8 mouse cellular contexts compared by ENCODE assay signal in genomic region chr8:108695938-108696630, GRCm38 (mm10).
DNase-seq lines count a peak whose midpoint lies in the region; ATAC-seq and TF ChIP-seq lines count a peak whose summit lies in the region.

No protein-coding gene starts in this region.

- peaks cover 9 to 14% of the 10 kb centered on the region in 2 experiments for H3K4me1 ChIP-seq in CH12.LX (ENCODE audit: control insufficient read depth in 1 of 2, insufficient read depth in 2 of 2)
- peaks cover 56% of the 10 kb centered on the region for H3K4me1 ChIP-seq in heart, embryonic 12.5 days (replicated peaks)
- peaks cover 23% of the 10 kb centered on the region for H3K4me1 ChIP-seq in liver, embryonic 11.5 days (replicated peaks; ENCODE audit: control insufficient read depth, insufficient read depth, low read length)
- H3K4me1 ChIP-seq in neural tube, embryonic 13.5 days (replicated peaks) = peaks cover 64% of the 10 kb centered on the region

- H3K79me2 ChIP-seq in CH12.LX (replicated peaks; ENCODE audit: control insufficient read depth, extremely low read depth, insufficient read depth, poor library complexity, severe bottlenecking) = no peaks in the 10 kb centered on the region

- DNase-seq in CH12.LX (ENCODE audit: extremely low read depth) = no peak
- DNase-seq in adrenal gland, adult 2 months = peak; percentile 79
- no peak for DNase-seq in liver, embryonic 11.5 days (ENCODE audit: low spot score)
- DNase-seq in cerebellum, adult 9-10 months = no peak
- DNase-seq in right cerebral cortex, postnatal 25 days = no peak
- DNase-seq in B cell, adult 2 months = no peak

- in situ Hi-C loops in CH12.LX (cut with MboI; ENCODE audit: low pct_ligation_motif_present, low pct_unique_long_range_greater_than_20kb, low sequenced_read_pairs) = no loop called here

- peak overlapping the region; percentile 22; the same call in 1 of the 2 replicates for H3K4me2 ChIP-seq in CH12.LX (ENCODE audit: insufficient read depth, low read depth, poor library complexity, severe bottlenecking)
- H3K4me2 ChIP-seq in heart, embryonic 12.5 days = peak overlapping the region; percentile 68
- H3K4me2 ChIP-seq in liver, embryonic 11.5 days = peak overlapping the region; percentile 67
- H3K4me2 ChIP-seq in neural tube, embryonic 13.5 days = peak overlapping the region; percentile 56

- ATAC-seq in heart, embryonic 12.5 days (ENCODE audit: insufficient number of reproducible peaks, low FRiP score) = no peak
- ATAC-seq in liver, embryonic 11.5 days (replicated peaks; ENCODE audit: low FRiP score) = no peak
- no peak for ATAC-seq in neural tube, embryonic 13.5 days (ENCODE audit: low read depth)

- no peak overlapping the region for H3K9ac ChIP-seq in CH12.LX (ENCODE audit: insufficient read depth, low read depth)
- peak overlapping the region; percentile 52; the same call in 1 of the 2 replicates for H3K9ac ChIP-seq in heart, embryonic 12.5 days
- no peak overlapping the region for H3K9ac ChIP-seq in liver, embryonic 11.5 days (ENCODE audit: low read depth, low read length)
- peak overlapping the region; percentile 66 for H3K9ac ChIP-seq in neural tube, embryonic 13.5 days

- H3K27ac ChIP-seq in CH12.LX (ENCODE audit: insufficient read depth, low read depth) = no peak overlapping the region
- H3K27ac ChIP-seq in heart, embryonic 12.5 days (ENCODE audit: poor library complexity, severe bottlenecking) = no peak overlapping the region
- H3K27ac ChIP-seq in liver, embryonic 11.5 days (ENCODE audit: low read depth, low read length) = no peak overlapping the region
- H3K27ac ChIP-seq in neural tube, embryonic 13.5 days (replicated peaks) = peak overlapping the region; percentile 77

- TF ChIP-seq CTCF in CH12.LX (conservative IDR thresholded peaks at IDR 0.05 in 1 of 2, IDR thresholded peaks at IDR 0.05 in 1 of 2; ENCODE audit: low read depth in 2 of 2, low read length in 2 of 2) = no peak

- peaks cover 7% of the 10 kb centered on the region for H3K9me3 ChIP-seq in CH12.LX (replicated peaks; ENCODE audit: low read length)
- no peaks in the 10 kb centered on the region for H3K9me3 ChIP-seq in heart, embryonic 12.5 days (replicated peaks)
- H3K9me3 ChIP-seq in liver, embryonic 11.5 days (ENCODE audit: control insufficient read depth, low read length) = no peaks in the 10 kb centered on the region
- no peaks in the 10 kb centered on the region for H3K9me3 ChIP-seq in neural tube, embryonic 13.5 days

- peaks cover 27% of the 10 kb centered on the region for H3K27me3 ChIP-seq in CH12.LX (replicated peaks)
- H3K27me3 ChIP-seq in heart, embryonic 12.5 days (replicated peaks) = peaks cover 54% of the 10 kb centered on the region
- H3K27me3 ChIP-seq in liver, embryonic 11.5 days (replicated peaks; ENCODE audit: control insufficient read depth, insufficient read depth, low read length) = peaks cover 74% of the 10 kb centered on the region
- H3K27me3 ChIP-seq in neural tube, embryonic 13.5 days = peaks cover 80% of the 10 kb centered on the region

- no peak overlapping the region for H3K4me3 ChIP-seq in CH12.LX (replicated peaks in 1 of 3; ENCODE audit: low read depth in 2 of 3, low read length in 2 of 3, poor library complexity in 1 of 3)
- H3K4me3 ChIP-seq in heart, embryonic 12.5 days = peak overlapping the region; percentile 44
- peak overlapping the region; percentile 40 for H3K4me3 ChIP-seq in liver, embryonic 11.5 days (ENCODE audit: low read depth, low read length)
- peak overlapping the region; percentile 27 for H3K4me3 ChIP-seq in neural tube, embryonic 13.5 days

- dilution Hi-C loops in CH12.LX (cut with MboI; ENCODE audit: extremely low pct_ligation_motif_present, extremely low pct_unique_long_range_greater_than_20kb, low sequenced_read_pairs) = no loop called here

- no peaks in the 10 kb centered on the region for H3K36me3 ChIP-seq in CH12.LX (replicated peaks in 1 of 2; ENCODE audit: control insufficient read depth in 1 of 2, insufficient read depth in 1 of 2, low read length in 1 of 2)
- no peaks in the 10 kb centered on the region for H3K36me3 ChIP-seq in heart, embryonic 12.5 days
- H3K36me3 ChIP-seq in liver, embryonic 11.5 days (ENCODE audit: control insufficient read depth, insufficient read depth, low read length) = no peaks in the 10 kb centered on the region
- no peaks in the 10 kb centered on the region for H3K36me3 ChIP-seq in neural tube, embryonic 13.5 days

- no peak for TF ChIP-seq EP300 in CH12.LX (IDR thresholded peaks at IDR 0.05; ENCODE audit: low read length)

- no peak for TF ChIP-seq POLR2A in CH12.LX (IDR thresholded peaks at IDR 0.05; ENCODE audit: low read depth, low read length)

- WGBS in heart, embryonic 12.5 days = under 1% methylated on average over 30 of the region's 31 CpGs
- WGBS in liver, embryonic 11.5 days = 1% methylated on average over 31 of the region's 31 CpGs
- WGBS in neural tube, embryonic 13.5 days = under 1% methylated on average over 31 of the region's 31 CpGs

- TF ChIP-seq RAD21 in CH12.LX (IDR thresholded peaks at IDR 0.05; ENCODE audit: low read depth, low read length) = no peak

TF ChIP-seq in CH12.LX, 34 proteins besides CTCF, POLR2A, EP300 and RAD21:
- TF ChIP-seq RCOR1 (conservative IDR thresholded peaks at IDR 0.05; ENCODE audit: low read depth, low read length) (no peak), MYC (IDR thresholded peaks at IDR 0.05; ENCODE audit: low read depth, low read length) (no peak), CHD1 (IDR thresholded peaks at IDR 0.05; ENCODE audit: low read depth, low read length) (no peak), ZNF384 (IDR thresholded peaks at IDR 0.05; ENCODE audit: low read depth, low read length) (no peak), TCF12 (IDR thresholded peaks at IDR 0.05; ENCODE audit: low read depth, low read length) (0 out of 2 replicates have a peak, but pooled peaks have one; percentile 8), ZKSCAN1 (IDR thresholded peaks at IDR 0.05; ENCODE audit: borderline replicate concordance, low read depth, low read length) (no peak), HCFC1 (IDR thresholded peaks at IDR 0.05; ENCODE audit: low read depth, low read length) (no peak), ZMIZ1 (IDR thresholded peaks at IDR 0.05; ENCODE audit: low read depth, low read length) (no peak), ZC3H11A (IDR thresholded peaks at IDR 0.05; ENCODE audit: low read depth, low read length) (no peak), KAT2A (IDR thresholded peaks at IDR 0.05; ENCODE audit: insufficient replicate concordance, low read length) (no peak), USF2 (conservative IDR thresholded peaks at IDR 0.05; ENCODE audit: low read depth, low read length) (no peak), ETS1 (conservative IDR thresholded peaks at IDR 0.05; ENCODE audit: low read depth, low read length) (no peak), BHLHE40 (IDR thresholded peaks at IDR 0.05; ENCODE audit: low read depth, low read length) (peak; percentile 77), MAZ (IDR thresholded peaks at IDR 0.05; ENCODE audit: low read depth, low read length) (no peak), SMC3 (IDR thresholded peaks at IDR 0.05; ENCODE audit: low read depth, low read length) (no peak), TBP (conservative IDR thresholded peaks at IDR 0.05; ENCODE audit: low read depth, low read length) (no peak), JUN (IDR thresholded peaks at IDR 0.05; ENCODE audit: insufficient read depth, low read depth, low read length) (no peak)

Comparison
In these comparisons a context has a peak if more than half of its experiments do, and no peak if none do; other contexts are left out.
1. H3K4me3 ChIP-seq: peak in heart, embryonic 12.5 days (single experiment), liver, embryonic 11.5 days (single experiment) and neural tube, embryonic 13.5 days (single experiment); none in CH12.LX (0 of 3).
2. H3K9ac ChIP-seq: peak in heart, embryonic 12.5 days (single experiment) and neural tube, embryonic 13.5 days (single experiment); none in CH12.LX (single experiment) and liver, embryonic 11.5 days (single experiment).
3. Peak in every context shown above with its lines, with median percentiles within 50 percentile points of each other: H3K4me2 ChIP-seq.